Mouse (Mus musculus): ENCODE data around the gene Ubash3a. TPM values are rescaled to one million over a fixed set of nuclear protein-coding genes. Genes with fewer than 3 reads are reported as not detected.
A peak's percentile ranks its signal among the peaks of the same experiment; 100 is the strongest.

Ubash3a gene
- polyA plus RNA-seq (2012; rRNA removed) (7.7 and 8.4 TPM in 2 replicates), polyA plus RNA-seq (2014; fragmentation: Nextera tagmentation; extraction: Ambion mirVana) (11.8 and 13.8 TPM in 2 replicates)

GRCm38 (mm10) chr17:31207771-31208334 lies at the start of gene Ubash3a:
Gene Ubash3a, plus strand, starts transcription at chr17:31207873.
- peak within 1 kb of the TSS; percentile 79 for H3K4me2 ChIP-seq (ENCODE audit: low read depth)
- H3K27me3 ChIP-seq (ENCODE audit: control insufficient read depth, insufficient read depth, low read length) = no peaks in the 10 kb centered on the region
- peaks cover 0 to 32% of the 10 kb centered on the region in 2 experiments; a peak in 3 of 4 replicates for H3K4me1 ChIP-seq (replicated peaks; ENCODE audit: control insufficient read depth in 2 of 2, insufficient read depth in 2 of 2, low read length in 1 of 2)
- ATAC-seq (ENCODE audit: insufficient read depth) (peak; percentile 66), DNase-seq (ENCODE audit: low read depth in 3 of 3, low spot score in 3 of 3) (peak; percentile 38 to 47 (median 43))
- no peaks in the 10 kb centered on the region for H3K9me3 ChIP-seq (ENCODE audit: control insufficient read depth, low read length)
- H3K4me3 ChIP-seq (ENCODE audit: insufficient read depth in 1 of 2, low read depth in 2 of 2, low read length in 2 of 2) = peak within 1 kb of the TSS; percentile 55 to 65
- TF ChIP-seq EP300 (IDR thresholded peaks at IDR 0.05; ENCODE audit: low read depth) (no peak), CTCF (IDR thresholded peaks at IDR 0.05; ENCODE audit: low read depth) (no peak)
- no peaks in the 10 kb centered on the region for H3K36me3 ChIP-seq (replicated peaks; ENCODE audit: control insufficient read depth, insufficient read depth, low read depth)
- H3K27ac ChIP-seq = peak within 1 kb of the TSS; percentile 51
- 3% methylated on average over 12 of the region's 12 CpGs for WGBS (ENCODE audit: insufficient replicate concordance)
- H3K9ac ChIP-seq (replicated peaks) = peak within 1 kb of the TSS; percentile 71

GRCm38 (mm10) chr17:31157921-31158320 lies 49.8 kb upstream of the Ubash3a start:
- no peak overlapping the region for H3K27ac ChIP-seq
- TF ChIP-seq EP300 (IDR thresholded peaks at IDR 0.05; ENCODE audit: low read depth) (no peak), CTCF (IDR thresholded peaks at IDR 0.05; ENCODE audit: low read depth) (no peak)
- no peak overlapping the region for H3K4me3 ChIP-seq (ENCODE audit: insufficient read depth in 1 of 2, low read depth in 2 of 2, low read length in 2 of 2)
- DNase-seq (ENCODE audit: low read depth in 3 of 3, low spot score in 3 of 3) = no peak
- no peaks in the 10 kb centered on the region for H3K9me3 ChIP-seq (ENCODE audit: control insufficient read depth, low read length)
- no peak for ATAC-seq (ENCODE audit: insufficient read depth)
- H3K4me1 ChIP-seq (replicated peaks; ENCODE audit: control insufficient read depth in 2 of 2, insufficient read depth in 2 of 2, low read length in 1 of 2) = 0 out of 4 replicates have a peak, but pooled peaks cover 0 to under 1% of the 10 kb centered on the region in 2 experiments
- no peaks in the 10 kb centered on the region for H3K27me3 ChIP-seq (ENCODE audit: control insufficient read depth, insufficient read depth, low read length)
- WGBS (ENCODE audit: insufficient replicate concordance) = 71% methylated on average over 6 of the region's 6 CpGs
- H3K4me2 ChIP-seq (ENCODE audit: low read depth) = no peak overlapping the region
- H3K36me3 ChIP-seq (replicated peaks; ENCODE audit: control insufficient read depth, insufficient read depth, low read depth) = no peaks in the 10 kb centered on the region
- no peak overlapping the region for H3K9ac ChIP-seq (replicated peaks)

- 65% methylated on average over 4 of the region's 4 CpGs for WGBS (ENCODE audit: insufficient replicate concordance)
These were observed 47.4 kb upstream of the Ubash3a start for GRCm38 (mm10) chr17:31160291-31160690.

GRCm38 (mm10) chr17:31162607-31163006 lies 45.1 kb upstream of the Ubash3a start:
- Histone ChIP-seq H3K36me3 (replicated peaks; ENCODE audit: control insufficient read depth, insufficient read depth, low read depth) (no peaks in the 10 kb centered on the region), H3K4me2 (ENCODE audit: low read depth) (no peak overlapping the region), H3K9ac (replicated peaks) (no peak overlapping the region), H3K9me3 (ENCODE audit: control insufficient read depth, low read length) (no peaks in the 10 kb centered on the region), H3K27ac (no peak overlapping the region), H3K4me3 (ENCODE audit: insufficient read depth in 1 of 2, low read depth in 2 of 2, low read length in 2 of 2) (no peak overlapping the region), H3K27me3 (ENCODE audit: control insufficient read depth, insufficient read depth, low read length) (no peaks in the 10 kb centered on the region), H3K4me1 (replicated peaks; ENCODE audit: control insufficient read depth in 2 of 2, insufficient read depth in 2 of 2, low read length in 1 of 2) (no peaks in the 10 kb centered on the region)
- ATAC-seq (ENCODE audit: insufficient read depth) (no peak), DNase-seq (ENCODE audit: low read depth in 3 of 3, low spot score in 3 of 3) (peak in 1 of 3 experiments; percentile 14)
- TF ChIP-seq EP300 (IDR thresholded peaks at IDR 0.05; ENCODE audit: low read depth) (no peak), CTCF (IDR thresholded peaks at IDR 0.05; ENCODE audit: low read depth) (no peak)
- 46% methylated on average over 12 of the region's 12 CpGs for WGBS (ENCODE audit: insufficient replicate concordance)

More at GRCm38 (mm10) chr17:31160291-31160690, 47.4 kb upstream of the Ubash3a start:
- Histone ChIP-seq H3K9ac (replicated peaks) (no peak overlapping the region), H3K4me3 (ENCODE audit: insufficient read depth in 1 of 2, low read depth in 2 of 2, low read length in 2 of 2) (no peak overlapping the region), H3K27me3 (ENCODE audit: control insufficient read depth, insufficient read depth, low read length) (no peaks in the 10 kb centered on the region), H3K9me3 (ENCODE audit: control insufficient read depth, low read length) (no peaks in the 10 kb centered on the region), H3K4me1 (replicated peaks; ENCODE audit: control insufficient read depth in 2 of 2, insufficient read depth in 2 of 2, low read length in 1 of 2) (no peaks in the 10 kb centered on the region), H3K36me3 (replicated peaks; ENCODE audit: control insufficient read depth, insufficient read depth, low read depth) (no peaks in the 10 kb centered on the region), H3K4me2 (ENCODE audit: low read depth) (no peak overlapping the region), H3K27ac (no peak overlapping the region)
- DNase-seq (ENCODE audit: low read depth in 3 of 3, low spot score in 3 of 3) (no peak), ATAC-seq (ENCODE audit: insufficient read depth) (no peak)
- TF ChIP-seq EP300 (IDR thresholded peaks at IDR 0.05; ENCODE audit: low read depth) (no peak), CTCF (IDR thresholded peaks at IDR 0.05; ENCODE audit: low read depth) (no peak)

GRCm38 (mm10) chr17:31163821-31164220 lies 43.9 kb upstream of the Ubash3a start:
- H3K36me3 ChIP-seq (replicated peaks; ENCODE audit: control insufficient read depth, insufficient read depth, low read depth) = no peaks in the 10 kb centered on the region
- H3K4me2 ChIP-seq (ENCODE audit: low read depth) = no peak overlapping the region
- no peak overlapping the region for H3K9ac ChIP-seq (replicated peaks)
- no peaks in the 10 kb centered on the region for H3K27me3 ChIP-seq (ENCODE audit: control insufficient read depth, insufficient read depth, low read length)
- ATAC-seq (ENCODE audit: insufficient read depth) = no peak
- no peak overlapping the region for H3K4me3 ChIP-seq (ENCODE audit: insufficient read depth in 1 of 2, low read depth in 2 of 2, low read length in 2 of 2)
- no peak for TF ChIP-seq CTCF (IDR thresholded peaks at IDR 0.05; ENCODE audit: low read depth)
- WGBS (ENCODE audit: insufficient replicate concordance) = 43% methylated on average over 2 of the region's 2 CpGs
- H3K27ac ChIP-seq = no peak overlapping the region
- H3K9me3 ChIP-seq (ENCODE audit: control insufficient read depth, low read length) = no peaks in the 10 kb centered on the region
- no peak for DNase-seq (ENCODE audit: low read depth in 3 of 3, low spot score in 3 of 3)
- no peaks in the 10 kb centered on the region for H3K4me1 ChIP-seq (replicated peaks; ENCODE audit: control insufficient read depth in 2 of 2, insufficient read depth in 2 of 2, low read length in 1 of 2)

All from liver, embryonic 14.5 days (tissue).